Mouse (Mus musculus) left cerebral cortex, postnatal 4 days (tissue): Measurements from ENCODE around the gene Bmt2. TPM values are rescaled to one million over a fixed set of nuclear protein-coding genes. Genes with fewer than 3 reads are reported as not detected.

Source experiments
- total RNA-seq, 2 experiments: library from RNA; stranded (reverse); gene quantifications; 2 replicates each; pipeline ENCODE4 v1.2.3; 2021

Gene Bmt2
- total RNA-seq, 2 experiments from 2014 or later = 25.1 to 27.7 TPM

Other genes starting within 250 kb of the Bmt2 start
- gene Tmem168, start 69.9 kb downstream of the Bmt2 start, total RNA-seq = 10 to 100 TPM; 20.4 to 25.3 TPM
- gene Gpr85, start 162.0 kb upstream of the Bmt2 start, total RNA-seq = 100 to 1,000 TPM; 122 to 129 TPM
- 10 to 100 TPM; 56.7 to 62.7 TPM for gene 2610001J05Rik, start 193.6 kb upstream of the Bmt2 start, total RNA-seq